Mouse (Mus musculus): ENCODE measurements around the gene Pbp2. TPM values are rescaled to one million over a fixed set of nuclear protein-coding genes. Genes with fewer than 3 reads are reported as not detected.

The Pbp2 gene
- total RNA-seq (2021), result under 1 TPM in 1 of 2 experiments, not detected in 1; 0.17 TPM
- long read RNA-seq, experiment 1, result 0 reads
- long read RNA-seq, experiment 2, result 0 reads

DNA sequence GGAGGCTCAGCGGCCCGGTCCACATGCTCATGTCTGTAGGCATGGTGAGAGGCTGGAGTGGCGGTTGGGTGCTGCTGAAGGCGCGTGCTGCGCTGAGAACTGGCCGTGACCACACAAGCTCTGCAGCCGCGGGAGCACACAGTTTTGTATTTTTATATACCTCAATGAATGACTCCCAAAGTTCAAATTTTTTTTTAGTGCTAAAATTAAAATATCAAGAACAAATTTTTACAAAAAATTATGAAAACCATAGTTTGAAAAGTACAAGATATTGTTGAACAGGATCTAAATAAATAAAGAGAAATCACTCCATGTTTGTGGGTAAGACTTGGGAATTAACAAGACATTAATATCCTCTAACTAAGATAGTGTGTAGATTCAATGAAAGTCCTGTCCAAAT, at the start of gene Pbp2:
Gene Pbp2 (minus strand): TSS at position 101 of the 400 bp plus-strand sequence.
- intact Hi-C loops (cut with DNase I), result no loop called here
- no peak for TF ChIP-seq CTCF (IDR thresholded peaks at IDR 0.05)
- DNase-seq, result no peak
- Histone ChIP-seq H3K27ac (no peak within 1 kb of the TSS), H3K4me3 (no peak within 1 kb of the TSS)

DNA sequence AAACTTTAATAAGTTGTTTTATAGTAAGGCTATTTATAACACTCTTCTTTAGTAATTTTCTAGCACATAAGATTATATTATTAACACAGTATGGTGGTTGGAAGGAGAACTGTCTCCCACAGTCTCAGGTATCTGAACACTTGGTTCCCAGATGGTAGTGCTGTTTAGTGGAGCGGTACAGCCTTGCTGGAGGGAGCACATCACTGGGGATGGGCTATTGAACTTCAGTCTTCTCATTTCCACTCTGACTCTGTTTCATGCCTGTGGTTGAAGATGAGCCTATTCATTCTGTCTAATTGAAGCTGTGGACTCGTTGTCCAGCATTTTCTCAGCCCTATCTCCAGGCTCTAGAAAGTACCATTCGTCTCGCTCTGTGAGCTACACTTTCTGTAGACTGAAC, 44.7 kb upstream of the Pbp2 start:
- intact Hi-C loops (cut with DNase I), result no loop called here
- no peak for DNase-seq
- no peak for TF ChIP-seq CTCF (IDR thresholded peaks at IDR 0.05)
- Histone ChIP-seq H3K4me3 (no peak overlapping the region), H3K27ac (no peak overlapping the region)

DNA sequence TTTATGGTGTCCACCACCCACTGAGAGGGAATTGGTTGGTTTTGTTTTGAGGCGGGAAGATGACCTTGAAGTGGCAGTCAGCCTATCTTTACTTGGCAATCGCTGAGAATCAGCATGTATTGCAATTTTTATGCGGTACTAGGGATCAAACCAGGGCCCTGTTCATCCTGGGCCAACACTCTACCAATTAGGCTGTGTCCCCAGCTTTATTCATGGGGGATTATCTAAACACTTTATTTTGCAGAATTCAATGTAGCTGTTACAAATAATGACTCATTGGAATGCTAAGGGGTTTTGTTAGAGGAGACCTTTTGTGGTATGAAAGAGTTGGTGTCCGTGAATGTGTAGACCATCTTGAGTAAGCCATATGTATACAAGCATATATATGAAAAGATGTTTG, 42.3 kb upstream of the Pbp2 start:
- no peak for TF ChIP-seq CTCF (IDR thresholded peaks at IDR 0.05)
- Histone ChIP-seq H3K4me3 (no peak overlapping the region), H3K27ac (no peak overlapping the region)
- intact Hi-C loops (cut with DNase I), result no loop called here
- no peak for DNase-seq

DNA sequence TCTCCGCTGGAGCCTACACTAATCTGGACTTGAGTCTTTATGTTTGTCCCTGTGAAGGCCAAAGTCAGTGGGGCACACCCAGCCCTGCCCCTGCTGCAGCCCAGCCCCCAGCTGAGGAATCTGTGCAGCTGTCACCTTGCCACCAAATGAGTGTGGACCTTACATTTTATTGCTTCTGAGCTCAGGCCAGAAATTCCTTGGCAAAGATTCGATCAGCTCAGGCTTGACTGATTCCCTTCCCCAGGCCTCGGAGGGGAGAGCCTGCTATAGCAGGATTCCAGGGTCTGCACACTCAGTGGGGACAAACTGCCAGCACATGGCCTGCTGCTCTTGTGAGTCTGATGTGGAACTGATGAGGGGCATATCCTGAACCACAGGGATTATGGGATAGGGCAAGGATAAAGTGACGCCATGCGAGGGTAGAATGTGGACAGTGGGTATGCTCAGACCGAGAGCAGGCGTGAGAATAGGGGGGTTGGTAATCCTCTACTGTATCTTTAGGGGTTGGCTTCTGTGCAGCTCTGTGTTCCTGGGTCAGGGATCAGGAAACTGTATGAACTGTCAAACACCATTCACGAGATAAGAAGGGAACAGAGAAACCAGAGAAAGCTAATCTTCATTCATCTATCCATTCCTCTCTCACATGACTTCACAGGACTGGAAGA, 41.6 kb upstream of the Pbp2 start:
- intact Hi-C loops (cut with DNase I), result no loop called here
- no peak overlapping the region for H3K4me3 ChIP-seq
- no peak for TF ChIP-seq CTCF (IDR thresholded peaks at IDR 0.05)
- no peak overlapping the region for H3K27ac ChIP-seq
- DNase-seq, result peak; percentile 44

DNA sequence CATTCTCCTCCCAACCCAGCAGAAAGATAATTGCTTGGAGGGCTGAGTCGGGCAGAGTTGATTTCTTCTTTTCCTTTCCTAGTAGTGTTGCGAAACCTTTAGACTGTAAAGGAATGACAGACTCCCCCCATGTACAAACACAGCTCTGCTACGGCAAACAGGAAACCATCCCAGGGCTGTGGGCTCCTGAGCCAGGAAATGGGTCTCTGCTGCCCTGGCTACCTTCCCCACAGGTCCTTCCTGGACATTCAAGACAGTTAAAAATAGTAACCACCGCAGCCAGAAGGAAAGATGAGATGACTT, 30.8 kb upstream of the Pbp2 start:
- Histone ChIP-seq H3K4me3 (no peak overlapping the region), H3K27ac (peak overlapping the region; percentile 64)
- intact Hi-C loops (cut with DNase I), result no loop called here
- TF ChIP-seq CTCF (IDR thresholded peaks at IDR 0.05), result no peak
- DNase-seq, result peak; percentile 34

DNA sequence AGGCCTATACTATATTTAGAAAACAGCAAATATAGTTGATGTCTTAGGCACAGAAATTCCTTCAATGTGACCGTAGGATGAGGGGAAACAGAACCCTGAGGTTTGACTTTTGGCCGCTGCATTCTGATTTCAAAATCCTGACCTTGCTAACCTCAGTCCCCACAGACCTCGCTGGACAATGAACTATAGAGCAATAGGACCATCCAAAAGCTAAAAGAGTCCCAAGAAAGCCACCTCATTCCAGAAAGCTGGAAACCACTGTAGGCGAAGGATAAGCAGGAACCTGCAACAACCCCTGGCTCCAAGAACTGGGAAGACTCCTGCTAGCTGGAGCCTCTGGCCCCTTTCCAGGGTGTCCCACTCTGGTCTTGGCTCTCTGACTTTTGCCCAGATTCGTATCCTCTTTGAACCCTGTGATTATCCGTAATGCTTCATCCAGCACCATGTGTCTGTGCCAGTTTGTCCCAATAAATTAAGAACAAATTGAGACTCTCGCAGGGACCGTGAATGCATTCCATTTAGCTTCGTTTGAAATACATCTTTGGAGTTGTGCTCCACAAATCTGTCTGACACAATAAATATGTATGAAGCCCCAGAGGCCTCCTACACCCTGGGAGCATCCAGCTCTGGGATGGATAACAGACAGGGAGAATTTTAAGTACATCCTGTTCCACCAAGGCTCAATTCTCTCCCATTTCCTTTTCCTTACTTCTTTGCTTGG, 30.3 kb upstream of the Pbp2 start:
- Histone ChIP-seq H3K27ac (peak overlapping the region; percentile 64), H3K4me3 (no peak overlapping the region)
- no peak for TF ChIP-seq CTCF (IDR thresholded peaks at IDR 0.05)
- peak; percentile 58 for DNase-seq
- intact Hi-C loops (cut with DNase I), result no loop called here

DNA sequence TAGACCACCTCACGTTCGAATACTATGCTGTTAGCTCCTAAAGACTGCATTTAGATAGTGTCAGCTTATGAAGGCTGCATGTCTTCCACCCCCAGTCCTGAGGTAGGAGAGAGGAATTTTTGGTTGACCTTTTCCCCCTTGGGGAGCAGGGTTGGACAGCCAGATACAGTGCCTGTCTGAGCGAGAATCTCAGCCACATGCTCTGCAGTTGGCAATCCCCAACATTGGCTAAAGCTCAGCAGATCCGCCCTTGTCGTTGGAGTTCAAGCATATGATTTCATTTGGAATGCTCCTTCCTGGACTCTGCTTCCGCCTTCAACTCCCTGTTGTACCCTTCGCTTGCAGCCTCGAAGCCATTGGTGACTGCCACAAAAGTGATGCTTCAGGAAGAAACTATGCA, 26.2 kb upstream of the Pbp2 start:
- TF ChIP-seq CTCF (IDR thresholded peaks at IDR 0.05), result no peak
- Histone ChIP-seq H3K4me3 (no peak overlapping the region), H3K27ac (no peak overlapping the region)
- intact Hi-C loops (cut with DNase I), result no loop called here
- DNase-seq, result peak; percentile 52

DNA sequence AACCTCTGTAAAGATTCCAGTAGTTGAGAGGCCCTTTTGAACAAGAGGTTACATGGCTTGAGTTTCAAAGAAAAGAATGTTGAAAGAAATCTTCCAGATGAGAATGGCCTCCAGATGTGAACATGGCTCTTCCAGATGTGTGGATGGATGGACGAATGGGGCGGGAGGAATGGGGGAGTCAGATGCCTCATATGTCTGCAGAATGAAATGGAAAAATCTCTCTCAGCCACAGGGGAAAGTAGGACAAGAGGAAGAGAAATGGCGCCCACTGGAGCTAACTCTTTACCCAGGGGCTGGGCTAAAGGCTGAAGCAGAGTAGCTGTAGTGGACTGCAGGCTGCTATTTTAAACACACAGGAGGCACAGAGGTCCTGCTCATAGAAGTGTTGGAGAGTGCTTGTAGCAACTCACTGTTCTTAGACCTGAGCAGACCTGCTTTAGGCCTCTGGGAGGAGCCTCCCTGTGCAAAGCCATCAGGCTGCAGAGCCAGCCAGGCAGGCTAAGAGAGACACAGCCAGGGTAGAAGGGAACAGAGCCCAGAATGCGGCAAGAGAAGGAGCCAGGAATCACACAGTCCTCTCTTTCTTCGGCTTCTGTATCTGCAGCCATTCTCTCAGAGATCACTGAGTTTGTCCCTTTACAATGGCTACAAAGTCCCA, 23.9 kb upstream of the Pbp2 start:
- DNase-seq, result peak; percentile 62
- no peak for TF ChIP-seq CTCF (IDR thresholded peaks at IDR 0.05)
- peak overlapping the region; percentile 78 for H3K27ac ChIP-seq
- intact Hi-C loops (cut with DNase I), result no loop called here
- no peak overlapping the region for H3K4me3 ChIP-seq

DNA sequence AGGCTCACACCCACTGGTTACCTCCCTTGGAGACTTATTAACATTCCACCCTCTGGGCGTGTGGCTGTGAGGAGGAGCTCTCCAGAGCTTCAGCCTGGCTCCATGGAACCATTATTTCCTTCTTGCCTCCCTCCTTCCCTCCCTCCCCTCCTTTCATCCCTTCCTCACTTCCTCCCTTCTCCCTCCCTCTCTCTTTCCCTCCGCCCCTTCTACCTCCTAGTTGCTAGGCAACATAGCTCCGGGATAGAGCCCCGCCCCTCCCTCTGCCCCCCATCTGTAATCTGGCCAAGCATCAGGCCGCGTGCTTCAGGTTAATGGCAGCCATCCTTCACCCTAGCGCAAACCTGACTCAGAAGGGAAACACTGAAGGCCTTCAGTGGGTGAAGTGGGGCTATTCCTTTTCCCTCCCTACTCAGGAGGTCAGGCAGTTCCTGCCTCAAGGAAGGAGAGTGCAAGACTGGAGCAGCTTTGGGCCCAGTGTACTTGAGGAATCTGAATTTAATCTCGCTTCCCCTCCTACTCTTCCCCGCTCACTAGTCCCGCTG, 22.6 kb upstream of the Pbp2 start:
- TF ChIP-seq CTCF (IDR thresholded peaks at IDR 0.05), result no peak
- Histone ChIP-seq H3K4me3 (no peak overlapping the region), H3K27ac (peak overlapping the region; percentile 79)
- intact Hi-C loops (cut with DNase I), result no loop called here
- no peak for DNase-seq

DNA sequence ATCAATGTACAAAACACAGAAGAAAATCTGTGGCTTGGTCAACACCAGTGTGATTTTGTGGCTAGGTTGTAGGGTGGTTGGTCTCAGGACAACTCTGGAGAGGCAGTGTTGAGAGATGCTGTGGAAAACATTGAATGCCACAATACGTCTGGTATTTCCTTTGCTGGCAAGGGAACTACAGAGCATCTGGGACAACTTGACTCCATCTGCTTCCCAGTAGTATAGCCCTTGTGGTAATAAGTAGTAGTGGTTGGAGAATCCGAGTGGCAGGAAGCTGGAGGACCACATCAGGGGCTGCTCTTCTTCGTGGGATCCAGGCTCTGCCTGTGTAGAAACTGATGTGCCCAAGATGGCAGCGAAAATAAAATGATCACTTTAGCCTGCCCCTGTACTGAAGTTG, 21.7 kb upstream of the Pbp2 start:
- Histone ChIP-seq H3K4me3 (no peak overlapping the region), H3K27ac (peak overlapping the region; percentile 79)
- no peak for TF ChIP-seq CTCF (IDR thresholded peaks at IDR 0.05)
- no peak for DNase-seq
- intact Hi-C loops (cut with DNase I), result no loop called here

DNA sequence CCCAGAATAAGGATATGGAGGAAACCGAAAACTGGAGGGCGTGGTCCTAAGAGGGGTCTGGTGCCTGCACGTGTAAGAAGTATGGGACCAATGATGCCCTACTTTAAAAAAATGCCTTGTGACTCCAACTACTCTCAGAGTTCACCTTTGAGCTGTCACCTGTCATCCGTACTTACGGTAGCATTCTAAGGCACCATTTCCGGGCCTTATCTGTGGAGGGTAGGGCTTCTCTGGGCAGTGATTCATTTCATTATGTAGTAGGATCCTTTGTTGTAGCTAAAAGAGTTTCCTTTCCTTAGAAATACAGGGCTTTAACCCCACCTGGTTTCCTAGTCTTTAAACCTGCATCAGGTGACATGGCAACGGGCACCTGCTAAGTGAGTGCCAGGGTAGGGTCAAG, 16.6 kb upstream of the Pbp2 start:
- H3K4me3 ChIP-seq, result no peak overlapping the region
- no peak for TF ChIP-seq CTCF (IDR thresholded peaks at IDR 0.05)
- no peak for DNase-seq
- no peak overlapping the region for H3K27ac ChIP-seq
- intact Hi-C loops (cut with DNase I), result no loop called here

DNA sequence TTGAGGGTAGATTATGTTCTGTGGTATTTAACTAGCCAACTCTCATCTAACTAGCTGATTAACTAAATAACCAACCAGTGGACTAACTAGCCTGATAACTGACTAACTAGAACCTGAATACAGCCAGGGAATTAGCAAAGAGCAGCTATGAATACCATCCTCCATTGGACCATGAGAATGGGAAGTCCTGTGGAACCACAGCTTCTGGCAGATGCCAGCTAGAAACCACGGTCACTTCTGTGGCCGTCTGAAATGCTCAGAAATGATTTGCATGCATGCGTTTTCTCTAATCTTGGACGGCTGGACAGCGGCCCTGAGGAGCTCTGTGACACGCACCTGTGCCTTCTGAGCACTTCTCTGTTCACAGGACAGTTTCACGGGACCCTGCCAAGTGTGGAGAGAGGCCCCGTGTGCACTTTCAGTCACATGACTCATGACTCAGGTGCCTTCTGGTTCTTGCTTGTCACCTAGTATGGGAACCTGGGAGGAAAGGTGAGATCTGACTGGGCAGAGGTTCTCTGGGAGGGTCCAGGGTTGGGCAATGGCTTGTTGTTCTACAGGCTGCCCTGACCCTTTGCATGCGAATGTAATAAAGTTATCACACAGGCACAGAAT, 14.6 kb upstream of the Pbp2 start:
- H3K4me3 ChIP-seq, result no peak overlapping the region
- intact Hi-C loops (cut with DNase I), result no loop called here
- H3K27ac ChIP-seq, result no peak overlapping the region
- no peak for TF ChIP-seq CTCF (IDR thresholded peaks at IDR 0.05)
- DNase-seq, result no peak

DNA sequence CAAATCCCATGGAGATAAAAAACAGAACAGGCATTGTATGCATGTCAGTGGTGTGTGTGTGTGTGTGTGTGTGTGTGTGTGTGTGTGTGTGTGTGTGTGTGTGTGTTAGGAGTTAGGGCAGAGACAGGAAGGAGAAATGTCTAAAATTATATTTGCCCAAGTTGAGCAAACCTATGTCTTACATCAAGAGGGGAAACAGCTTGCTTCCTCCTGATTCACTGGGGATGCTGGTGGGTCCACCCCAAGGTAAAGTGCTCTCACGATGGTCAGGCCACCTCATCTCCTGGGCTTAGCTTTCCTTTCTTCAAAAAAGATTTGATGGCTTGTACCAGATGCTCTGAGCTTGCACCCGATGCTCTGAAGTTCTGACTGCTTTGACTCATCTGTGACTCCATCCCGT, 13.9 kb upstream of the Pbp2 start:
- intact Hi-C loops (cut with DNase I), result no loop called here
- DNase-seq, result no peak

More for the DNA sequence above, 13.9 kb upstream of the Pbp2 start:
- Histone ChIP-seq H3K27ac (no peak overlapping the region), H3K4me3 (no peak overlapping the region)
- TF ChIP-seq CTCF (IDR thresholded peaks at IDR 0.05), result no peak
